Mouse (Mus musculus) fibroblast of lung, adult 2 months (primary cell): Measurements from ENCODE around the gene Drd2.

Experiments used
- DNase-seq: peaks from one replicate; pipeline ENCODE4 v3.0.0-alpha.2; 2011; ENCODE audit warnings: low read depth

Drd2 gene

DNA sequence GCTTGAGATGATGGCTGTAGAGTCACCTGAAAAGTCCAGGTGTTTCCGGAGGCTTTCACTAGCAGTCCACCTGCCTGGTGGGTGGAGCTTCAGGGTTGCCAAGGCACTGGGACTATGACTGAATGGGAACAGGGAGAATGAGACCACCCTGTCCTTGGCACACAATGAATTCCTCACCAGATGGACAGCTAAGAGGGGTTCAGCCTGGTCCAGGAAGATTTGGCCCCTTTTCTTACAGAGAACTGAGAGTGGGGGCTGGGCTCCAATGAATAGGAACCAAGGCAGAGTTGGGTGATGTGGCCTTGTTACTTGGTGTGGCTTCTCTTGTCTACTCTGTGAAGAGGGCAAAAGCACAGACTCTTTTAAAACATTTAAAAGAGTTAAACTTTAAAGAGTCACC, 112.0 kb downstream of the Drd2 start:
- DNase-seq: no peak

DNA sequence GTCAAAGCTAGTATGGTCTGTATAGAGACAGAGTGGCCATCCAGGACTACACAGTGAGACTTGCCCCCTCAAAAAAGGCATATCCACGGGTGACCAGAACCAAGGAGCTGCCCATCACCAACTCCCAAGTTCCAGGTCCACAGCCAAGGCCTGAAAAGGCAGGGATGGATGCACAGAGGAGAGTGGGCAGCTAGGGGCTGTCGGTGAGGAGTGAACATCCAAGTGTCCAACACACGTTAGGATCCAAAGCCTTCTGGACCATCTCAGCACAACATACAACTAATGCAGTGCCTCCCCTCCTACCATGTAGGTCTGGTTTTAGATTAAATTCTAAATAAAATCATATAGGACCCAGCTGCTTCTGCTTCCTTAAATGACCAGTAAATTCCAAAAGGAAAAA, 115.7 kb downstream of the Drd2 start:
- DNase-seq: no peak
